Mouse (Mus musculus): ENCODE data around the gene Rab3c. TPM values are rescaled to one million over a fixed set of nuclear protein-coding genes. Genes with fewer than 3 reads are reported as not detected.
A peak's percentile ranks its signal among the peaks of the same experiment; 100 is the strongest.

The Rab3c gene
- polyA plus RNA-seq, 1 experiment from 2014 or later, result 2.6 TPM

- H3K27me3 ChIP-seq, result no peaks in the 10 kb centered on the region
- WGBS, result 70% methylated on average over 2 of the region's 2 CpGs
- ATAC-seq (ENCODE audit: insufficient number of reproducible peaks, insufficient read depth, low FRiP score, low TSS enrichment, low read depth), result no peak
Measured at GRCm38 (mm10) chr13:110248481-110248880, 32.3 kb downstream of the Rab3c start.

GRCm38 (mm10) chr13:110238970-110239369 is 41.8 kb downstream of the Rab3c start:
- 59% methylated on average over 3 of the region's 3 CpGs for WGBS
- Histone ChIP-seq H3K9ac (no peak overlapping the region), H3K36me3 (no peaks in the 10 kb centered on the region), H3K4me3 (no peak overlapping the region), H3K4me1 (peaks cover 11% of the 10 kb centered on the region), H3K27ac (no peak overlapping the region), H3K4me2 (no peak overlapping the region), H3K27me3 (no peaks in the 10 kb centered on the region), H3K9me3 (no peaks in the 10 kb centered on the region)
- no peak for ATAC-seq (ENCODE audit: insufficient number of reproducible peaks, insufficient read depth, low FRiP score, low TSS enrichment, low read depth)

More at GRCm38 (mm10) chr13:110248481-110248880, 32.3 kb downstream of the Rab3c start:
- Histone ChIP-seq H3K4me2 (no peak overlapping the region), H3K4me3 (no peak overlapping the region), H3K27ac (no peak overlapping the region), H3K9me3 (no peaks in the 10 kb centered on the region), H3K9ac (no peak overlapping the region), H3K4me1 (no peaks in the 10 kb centered on the region), H3K36me3 (no peaks in the 10 kb centered on the region)

- 16% methylated on average over 10 of the region's 10 CpGs for WGBS
- Histone ChIP-seq H3K9ac (no peak overlapping the region), H3K36me3 (no peaks in the 10 kb centered on the region), H3K4me2 (peak overlapping the region; percentile 30), H3K4me1 (peaks cover 11% of the 10 kb centered on the region), H3K9me3 (no peaks in the 10 kb centered on the region), H3K27me3 (no peaks in the 10 kb centered on the region), H3K4me3 (no peak overlapping the region), H3K27ac (no peak overlapping the region)
- no peak for ATAC-seq (ENCODE audit: insufficient number of reproducible peaks, insufficient read depth, low FRiP score, low TSS enrichment, low read depth)
Measured at GRCm38 (mm10) chr13:110237209-110237935, 43.4 kb downstream of the Rab3c start.

GRCm38 (mm10) chr13:110233364-110233763 is 47.4 kb downstream of the Rab3c start:
- no peak overlapping the region for H3K4me2 ChIP-seq
- 81% methylated on average over 5 of the region's 5 CpGs for WGBS
- ATAC-seq (ENCODE audit: insufficient number of reproducible peaks, insufficient read depth, low FRiP score, low TSS enrichment, low read depth), result no peak
- no peaks in the 10 kb centered on the region for H3K9me3 ChIP-seq
- no peak overlapping the region for H3K27ac ChIP-seq
- no peak overlapping the region for H3K9ac ChIP-seq
- peaks cover 11% of the 10 kb centered on the region for H3K4me1 ChIP-seq
- H3K36me3 ChIP-seq, result no peaks in the 10 kb centered on the region
- no peaks in the 10 kb centered on the region for H3K27me3 ChIP-seq
- no peak overlapping the region for H3K4me3 ChIP-seq

GRCm38 (mm10) chr13:110231086-110231688 is 49.6 kb downstream of the Rab3c start:
- Histone ChIP-seq H3K9ac (no peak overlapping the region), H3K4me3 (no peak overlapping the region), H3K27ac (no peak overlapping the region), H3K36me3 (no peaks in the 10 kb centered on the region), H3K9me3 (no peaks in the 10 kb centered on the region), H3K4me2 (no peak overlapping the region), H3K27me3 (no peaks in the 10 kb centered on the region), H3K4me1 (no peaks in the 10 kb centered on the region)
- no peak for ATAC-seq (ENCODE audit: insufficient number of reproducible peaks, insufficient read depth, low FRiP score, low TSS enrichment, low read depth)
- WGBS, result 83% methylated on average over 5 of the region's 5 CpGs

- Histone ChIP-seq H3K9me3 (no peaks in the 10 kb centered on the region), H3K27ac (no peak overlapping the region), H3K9ac (no peak overlapping the region), H3K4me2 (no peak overlapping the region), H3K36me3 (no peaks in the 10 kb centered on the region), H3K4me3 (no peak overlapping the region), H3K4me1 (no peaks in the 10 kb centered on the region), H3K27me3 (no peaks in the 10 kb centered on the region)
- ATAC-seq (ENCODE audit: insufficient number of reproducible peaks, insufficient read depth, low FRiP score, low TSS enrichment, low read depth), result no peak
- WGBS, result 78% methylated on average over 4 of the region's 4 CpGs
Measured at GRCm38 (mm10) chr13:110230046-110230445, 50.8 kb downstream of the Rab3c start.

- Histone ChIP-seq H3K27me3 (no peaks in the 10 kb centered on the region), H3K4me2 (no peak overlapping the region), H3K9ac (no peak overlapping the region), H3K9me3 (no peaks in the 10 kb centered on the region), H3K4me3 (no peak overlapping the region), H3K4me1 (no peaks in the 10 kb centered on the region), H3K36me3 (no peaks in the 10 kb centered on the region), H3K27ac (no peak overlapping the region)
- ATAC-seq (ENCODE audit: insufficient number of reproducible peaks, insufficient read depth, low FRiP score, low TSS enrichment, low read depth), result no peak
- 82% methylated on average over 7 of the region's 7 CpGs for WGBS
Measured at GRCm38 (mm10) chr13:110219195-110219594, 61.6 kb downstream of the Rab3c start.

GRCm38 (mm10) chr13:110218497-110218896 is 62.3 kb downstream of the Rab3c start:
- no peaks in the 10 kb centered on the region for H3K36me3 ChIP-seq
- no peaks in the 10 kb centered on the region for H3K9me3 ChIP-seq
- 83% methylated on average over 4 of the region's 4 CpGs for WGBS
- no peak overlapping the region for H3K4me2 ChIP-seq
- no peak overlapping the region for H3K27ac ChIP-seq
- no peak for ATAC-seq (ENCODE audit: insufficient number of reproducible peaks, insufficient read depth, low FRiP score, low TSS enrichment, low read depth)
- H3K4me3 ChIP-seq, result no peak overlapping the region
- H3K4me1 ChIP-seq, result no peaks in the 10 kb centered on the region
- H3K27me3 ChIP-seq, result no peaks in the 10 kb centered on the region
- H3K9ac ChIP-seq, result no peak overlapping the region

- no peak overlapping the region for H3K9ac ChIP-seq
- no peaks in the 10 kb centered on the region for H3K4me1 ChIP-seq
- H3K9me3 ChIP-seq, result no peaks in the 10 kb centered on the region
- no peak overlapping the region for H3K27ac ChIP-seq
- WGBS, result 87% methylated on average over 8 of the region's 8 CpGs
- no peak overlapping the region for H3K4me2 ChIP-seq
- no peak for ATAC-seq (ENCODE audit: insufficient number of reproducible peaks, insufficient read depth, low FRiP score, low TSS enrichment, low read depth)
- H3K27me3 ChIP-seq, result no peaks in the 10 kb centered on the region
- no peak overlapping the region for H3K4me3 ChIP-seq
- H3K36me3 ChIP-seq, result no peaks in the 10 kb centered on the region
Measured at GRCm38 (mm10) chr13:110211526-110212075, 69.2 kb downstream of the Rab3c start.

- no peak overlapping the region for H3K9ac ChIP-seq
- WGBS, result 59% methylated on average over 5 of the region's 5 CpGs
- H3K27me3 ChIP-seq, result no peaks in the 10 kb centered on the region
- H3K9me3 ChIP-seq, result no peaks in the 10 kb centered on the region
- H3K27ac ChIP-seq, result no peak overlapping the region
- H3K36me3 ChIP-seq, result no peaks in the 10 kb centered on the region
- peaks cover 2% of the 10 kb centered on the region; the same call in 1 of the 2 replicates for H3K4me1 ChIP-seq
- H3K4me3 ChIP-seq, result no peak overlapping the region
- no peak overlapping the region for H3K4me2 ChIP-seq
- no peak for ATAC-seq (ENCODE audit: insufficient number of reproducible peaks, insufficient read depth, low FRiP score, low TSS enrichment, low read depth)
Measured at GRCm38 (mm10) chr13:110198906-110199305, 81.9 kb downstream of the Rab3c start.

- WGBS, result 49% methylated on average over 1 of the region's 1 CpGs
- Histone ChIP-seq H3K9me3 (0 out of 2 replicates have a peak, but pooled peaks cover 2% of the 10 kb centered on the region), H3K27ac (no peak overlapping the region), H3K9ac (no peak overlapping the region), H3K36me3 (no peaks in the 10 kb centered on the region), H3K4me3 (no peak overlapping the region), H3K27me3 (no peaks in the 10 kb centered on the region), H3K4me2 (no peak overlapping the region), H3K4me1 (no peaks in the 10 kb centered on the region)
- ATAC-seq (ENCODE audit: insufficient number of reproducible peaks, insufficient read depth, low FRiP score, low TSS enrichment, low read depth), result no peak
Measured at GRCm38 (mm10) chr13:110190039-110190438, 90.8 kb downstream of the Rab3c start.

All from embryonic facial prominence, embryonic 13.5 days (tissue).